Mouse (Mus musculus) adrenal gland (tissue): ENCODE measurements around the gene Prkn.

ENCODE experiments used
- intact Hi-C: fragments of 180-260 bp; cut with DNase I; formaldehyde crosslinking; loops from one replicate; pipeline ENCODE4 v1.15.1; 2025

Gene Prkn

GRCm38 (mm10) chr17:11820757-11821156 lies 980.6 kb downstream of the Prkn start:
- intact Hi-C loops: loop anchor here (10.0 kb wide), 1 partner anchor 154 kb away; no protein-coding TSS in a partner anchor

- intact Hi-C loops: loop anchor here (10.0 kb wide), 1 partner anchor 145 kb away; no protein-coding TSS in a partner anchor
These were observed 989.3 kb downstream of the Prkn start for GRCm38 (mm10) chr17:11829501-11829900.

GRCm38 (mm10) chr17:11837121-11837520 lies 996.9 kb downstream of the Prkn start:
- intact Hi-C loops: no loop called here

GRCm38 (mm10) chr17:11844436-11844835 lies 1004.3 kb downstream of the Prkn start:
- intact Hi-C loops: no loop called here

- intact Hi-C loops: no loop called here
These were observed 1004.8 kb downstream of the Prkn start for GRCm38 (mm10) chr17:11844989-11845388.

- intact Hi-C loops: no loop called here
These were observed 1005.3 kb downstream of the Prkn start for GRCm38 (mm10) chr17:11845506-11845905.

- intact Hi-C loops: no loop called here
These were observed 1014.4 kb downstream of the Prkn start for GRCm38 (mm10) chr17:11854571-11854970.

- intact Hi-C loops: no loop called here
These were observed 1018.7 kb downstream of the Prkn start for GRCm38 (mm10) chr17:11858772-11859405.

- intact Hi-C loops: no loop called here
These were observed 1021.0 kb downstream of the Prkn start for GRCm38 (mm10) chr17:11861178-11861577.

GRCm38 (mm10) chr17:11862360-11862759 lies 1022.2 kb downstream of the Prkn start:
- intact Hi-C loops: no loop called here

GRCm38 (mm10) chr17:11863017-11863416 lies 1022.8 kb downstream of the Prkn start:
- intact Hi-C loops: no loop called here

GRCm38 (mm10) chr17:11866231-11866630 lies 1026.0 kb downstream of the Prkn start:
- intact Hi-C loops: no loop called here

- intact Hi-C loops: no loop called here
These were observed 1027.3 kb downstream of the Prkn start for GRCm38 (mm10) chr17:11867334-11868095.

GRCm38 (mm10) chr17:11870546-11870945 lies 1030.4 kb downstream of the Prkn start:
- intact Hi-C loops: no loop called here

- intact Hi-C loops: no loop called here
These were observed 1036.1 kb downstream of the Prkn start for GRCm38 (mm10) chr17:11876240-11876639.

GRCm38 (mm10) chr17:11881110-11881820 lies 1041.1 kb downstream of the Prkn start:
- intact Hi-C loops: no loop called here

GRCm38 (mm10) chr17:11885601-11886000 lies 1045.4 kb downstream of the Prkn start:
- intact Hi-C loops: no loop called here

- intact Hi-C loops: no loop called here
These were observed 1046.8 kb downstream of the Prkn start for GRCm38 (mm10) chr17:11886963-11887362.

- intact Hi-C loops: no loop called here
These were observed 1047.5 kb downstream of the Prkn start for GRCm38 (mm10) chr17:11887591-11888205.

- intact Hi-C loops: no loop called here
These were observed 1048.6 kb downstream of the Prkn start for GRCm38 (mm10) chr17:11888806-11889205.

- intact Hi-C loops: no loop called here
These were observed 1060.1 kb downstream of the Prkn start for GRCm38 (mm10) chr17:11900300-11900699.

GRCm38 (mm10) chr17:11901731-11902130 lies 1061.5 kb downstream of the Prkn start:
- intact Hi-C loops: no loop called here
